Mouse (Mus musculus) embryonic facial prominence, embryonic 15.5 days (tissue): ENCODE data around the gene Fam171a1. TPM values are rescaled to one million over a fixed set of nuclear protein-coding genes. Genes with fewer than 3 reads are reported as not detected.
"Not testable (repeated sequence)": the region's sequence is repeated elsewhere in the genome, so short reads cannot be mapped to it uniquely, and the experiment has no call there.

ENCODE experiments used
- ATAC-seq: fragments of 200-750 bp; cut with Nextera tagmentation; 2 replicates; pipeline ENCODE4 v1.8.0; 2017; ENCODE audit warnings: low read depth, moderate TSS enrichment; ENCODE audit not compliant: insufficient number of reproducible peaks, low FRiP score, low TSS enrichment
- H3K27ac ChIP-seq: fragments of 300-500 bp; sonication (generic); replicated peaks from 2 replicates; pipeline ENCODE4 v1.5.1; 2015; ENCODE audit warnings: mild to moderate bottlenecking, inconsistent platforms
- H3K27me3 ChIP-seq: fragments of 300-500 bp; sonication (generic); 2 replicates; pipeline ENCODE4 v1.6.1; 2015; ENCODE audit warnings: inconsistent platforms
- H3K36me3 ChIP-seq: fragments of 300-500 bp; sonication (generic); 2 replicates; pipeline ENCODE4 v1.6.1; 2015; ENCODE audit warnings: mild to moderate bottlenecking, inconsistent platforms
- H3K4me1 ChIP-seq: fragments of 300-500 bp; sonication (generic); 2 replicates; pipeline ENCODE4 v1.6.1; 2015; ENCODE audit warnings: inconsistent platforms
- H3K4me2 ChIP-seq: fragments of 300-500 bp; sonication (generic); replicated peaks from 2 replicates; pipeline ENCODE4 v1.6.1; 2015; ENCODE audit warnings: mild to moderate bottlenecking, inconsistent platforms
- H3K4me3 ChIP-seq: fragments of 300-500 bp; sonication (generic); replicated peaks from 2 replicates; pipeline ENCODE4 v1.5.1; 2015; ENCODE audit warnings: mild to moderate bottlenecking, inconsistent platforms
- H3K9ac ChIP-seq: fragments of 300-500 bp; sonication (generic); 2 replicates; pipeline ENCODE4 v1.6.1; 2015; ENCODE audit warnings: inconsistent platforms
- H3K9me3 ChIP-seq: fragments of 300-500 bp; sonication (generic); replicated peaks from 2 replicates; pipeline ENCODE4 v1.6.1; 2016; ENCODE audit warnings: inconsistent platforms
- WGBS: fragments of 180-500 bp; shearing (Covaris S2); methylation state at CpG from one replicate; pipeline ENCODE4 v1.1.7; 2015; 5-methylcytosine and 5-hydroxymethylcytosine counted together
- polyA plus RNA-seq: library from polyadenylated mRNA; unstranded; fragments of >200 nt; fragmentation: Nextera tagmentation; extraction: Ambion mirVana; gene quantifications from 2 replicates; pipeline ENCODE4 v1.2.1, GENCODE M21; 2015

Gene Fam171a1
- polyA plus RNA-seq, 1 experiment from 2014 or later = 28.9 TPM

- no peak for ATAC-seq
- Histone ChIP-seq H3K27me3 (no peaks in the 10 kb centered on the region), H3K4me3 (no peak overlapping the region), H3K36me3 (no peaks in the 10 kb centered on the region), H3K9me3 (no peaks in the 10 kb centered on the region), H3K9ac (no peak overlapping the region), H3K4me2 (no peak overlapping the region), H3K4me1 (no peaks in the 10 kb centered on the region; the same call in 1 of the 2 replicates), H3K27ac (no peak overlapping the region)
- 82% methylated on average over 3 of the region's 3 CpGs for WGBS
These were observed 101.5 kb downstream of the Fam171a1 start for GRCm38 (mm10) chr2:3215480-3215879.

- ATAC-seq = no peak
- Histone ChIP-seq H3K27ac (no peak overlapping the region), H3K27me3 (no peaks in the 10 kb centered on the region), H3K4me1 (no peaks in the 10 kb centered on the region; the same call in 1 of the 2 replicates), H3K9me3 (no peaks in the 10 kb centered on the region), H3K4me3 (no peak overlapping the region), H3K36me3 (no peaks in the 10 kb centered on the region), H3K9ac (no peak overlapping the region), H3K4me2 (no peak overlapping the region)
- WGBS = 51% methylated on average over 10 of the region's 10 CpGs
These were observed 102.6 kb downstream of the Fam171a1 start for GRCm38 (mm10) chr2:3216617-3217016.

- not testable (repeated sequence) for H3K4me3 ChIP-seq, H3K27ac ChIP-seq, H3K4me2 ChIP-seq, H3K4me1 ChIP-seq, H3K9ac ChIP-seq, H3K27me3 ChIP-seq, H3K9me3 ChIP-seq, H3K36me3 ChIP-seq
- 92% methylated on average over 3 of the region's 3 CpGs for WGBS
- 0 out of 2 replicates have a peak, but pooled peaks have one; percentile 34 for ATAC-seq
These were observed 103.6 kb downstream of the Fam171a1 start for GRCm38 (mm10) chr2:3217577-3217976.

DNA sequence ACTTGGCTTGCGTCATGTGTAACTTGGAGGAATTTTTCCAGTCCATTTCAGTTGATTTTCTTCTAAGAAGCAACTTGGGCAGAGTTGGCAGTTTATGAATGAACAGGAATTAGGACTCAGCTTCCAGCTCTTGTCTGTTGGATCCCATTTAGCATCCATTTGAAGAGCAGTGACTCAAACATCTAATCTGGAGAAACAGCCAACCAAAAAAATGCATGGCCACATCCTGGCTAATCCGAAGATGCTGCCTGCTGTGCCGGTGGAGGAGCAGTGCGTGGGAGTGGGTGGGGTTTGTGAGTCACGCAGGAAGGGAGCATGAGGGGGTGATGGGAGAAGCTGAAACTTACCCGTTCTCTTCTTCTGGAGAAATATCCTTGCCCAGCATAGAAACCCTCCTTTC lies 104.2 kb downstream of the Fam171a1 start:
- 82% methylated on average over 6 of the region's 6 CpGs for WGBS
- ATAC-seq = no peak
- no peaks in the 10 kb centered on the region for H3K9me3 ChIP-seq
- no peak overlapping the region for H3K27ac ChIP-seq
- H3K4me1 ChIP-seq = no peaks in the 10 kb centered on the region; the same call in 1 of the 2 replicates
- H3K9ac ChIP-seq = no peak overlapping the region
- no peak overlapping the region for H3K4me3 ChIP-seq
- no peak overlapping the region for H3K4me2 ChIP-seq
- no peaks in the 10 kb centered on the region for H3K36me3 ChIP-seq
- H3K27me3 ChIP-seq = no peaks in the 10 kb centered on the region

DNA sequence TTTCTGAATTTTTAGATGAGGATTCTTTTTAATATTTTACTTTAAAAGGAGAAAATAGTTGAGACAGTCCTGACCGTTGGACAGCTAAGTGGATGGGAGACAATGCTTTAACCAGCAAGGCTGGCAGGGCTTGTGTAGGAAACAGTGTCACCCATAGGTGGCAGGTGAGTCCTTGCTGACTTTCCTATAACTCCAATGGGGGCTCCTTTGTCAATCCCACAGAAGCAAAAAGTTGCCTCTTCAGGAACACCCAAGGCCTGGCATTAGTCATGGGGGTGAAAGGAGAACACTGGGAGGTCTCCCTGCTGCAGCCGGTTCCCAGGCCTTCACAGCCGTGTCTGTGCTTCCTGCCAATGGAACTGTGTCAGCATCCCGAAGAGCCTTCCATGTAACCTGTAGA lies 114.5 kb downstream of the Fam171a1 start:
- no peak overlapping the region for H3K4me2 ChIP-seq
- ATAC-seq = no peak
- no peak overlapping the region for H3K27ac ChIP-seq
- H3K9ac ChIP-seq = no peak overlapping the region
- 62% methylated on average over 4 of the region's 4 CpGs for WGBS
- H3K4me1 ChIP-seq = no peaks in the 10 kb centered on the region
- H3K36me3 ChIP-seq = peaks cover 14% of the 10 kb centered on the region
- H3K4me3 ChIP-seq = no peak overlapping the region
- no peaks in the 10 kb centered on the region for H3K27me3 ChIP-seq
- no peaks in the 10 kb centered on the region for H3K9me3 ChIP-seq

DNA sequence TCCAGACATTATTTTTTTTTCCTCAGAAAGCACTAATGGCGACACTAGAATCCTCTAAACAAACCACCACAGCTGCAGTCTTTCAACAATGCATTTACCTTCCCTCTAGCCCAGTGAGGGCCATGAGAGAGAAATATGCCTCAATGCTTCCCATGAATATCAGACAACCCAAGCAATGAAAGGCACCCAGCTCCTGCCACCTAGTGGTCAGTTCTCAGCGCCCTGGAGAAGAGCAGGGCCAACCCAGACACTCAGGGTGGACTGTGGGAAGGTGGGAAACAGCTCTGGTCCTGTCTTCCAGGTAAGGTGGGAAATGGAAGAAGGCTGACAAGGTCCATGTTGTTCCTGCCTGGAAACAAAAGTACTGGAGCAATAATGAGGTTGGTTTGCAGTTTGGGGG lies 115.0 kb downstream of the Fam171a1 start:
- Histone ChIP-seq H3K4me3 (no peak overlapping the region), H3K27ac (no peak overlapping the region), H3K36me3 (peaks cover 14% of the 10 kb centered on the region), H3K9me3 (no peaks in the 10 kb centered on the region), H3K27me3 (no peaks in the 10 kb centered on the region), H3K4me1 (no peaks in the 10 kb centered on the region), H3K9ac (no peak overlapping the region), H3K4me2 (no peak overlapping the region)
- 19% methylated on average over 2 of the region's 2 CpGs for WGBS
- no peak; the same call in 1 of the 2 replicates for ATAC-seq

DNA sequence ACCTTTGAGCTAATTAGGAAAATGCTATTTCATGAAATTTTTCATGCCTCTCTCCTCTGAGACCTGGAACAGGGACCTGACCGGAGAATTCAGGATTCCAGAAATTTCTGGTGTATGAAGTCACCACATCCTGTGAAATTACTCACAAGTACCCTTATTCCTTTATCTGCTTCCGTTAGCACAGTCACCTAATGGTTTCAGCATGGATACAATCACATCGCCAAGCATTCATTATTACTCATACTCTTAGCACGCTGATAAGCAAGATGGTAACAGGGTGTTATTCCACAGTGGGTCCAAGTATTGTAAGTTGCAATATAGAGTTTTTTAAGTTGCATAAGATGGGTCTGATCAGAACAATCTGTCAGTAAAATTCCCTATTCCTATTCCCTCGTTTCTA lies 125.2 kb downstream of the Fam171a1 start:
- Histone ChIP-seq H3K9me3 (no peaks in the 10 kb centered on the region), H3K27me3 (no peaks in the 10 kb centered on the region), H3K36me3 (no peaks in the 10 kb centered on the region), H3K4me1 (no peaks in the 10 kb centered on the region), H3K4me3 (no peak overlapping the region), H3K9ac (no peak overlapping the region), H3K4me2 (no peak overlapping the region), H3K27ac (no peak overlapping the region)
- ATAC-seq = no peak
- WGBS = 60% methylated on average over 5 of the region's 5 CpGs

DNA sequence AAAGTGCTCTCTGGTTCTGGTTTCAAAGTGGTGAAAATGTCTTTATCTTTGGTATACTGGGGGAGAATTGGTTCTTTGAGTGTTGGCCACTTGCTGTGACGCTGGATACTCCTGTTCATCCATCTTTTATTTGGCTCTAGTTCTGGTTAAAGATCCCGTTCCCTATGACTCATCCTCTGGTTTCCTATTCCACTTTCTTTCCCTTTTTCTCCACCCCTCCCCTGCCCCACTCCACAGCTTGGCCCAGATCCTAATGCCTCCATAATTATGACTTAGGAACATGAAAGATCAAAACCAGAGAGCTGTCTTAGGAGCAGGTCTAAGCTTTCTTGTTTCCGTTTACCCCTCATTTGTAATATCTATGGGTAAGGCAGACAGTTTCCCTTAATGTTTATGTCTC lies 130.2 kb downstream of the Fam171a1 start:
- Histone ChIP-seq H3K9me3 (no peaks in the 10 kb centered on the region), H3K4me1 (no peaks in the 10 kb centered on the region), H3K4me3 (no peak overlapping the region), H3K27ac (no peak overlapping the region), H3K9ac (no peak overlapping the region), H3K27me3 (no peaks in the 10 kb centered on the region), H3K36me3 (no peaks in the 10 kb centered on the region), H3K4me2 (no peak overlapping the region)
- WGBS = 18% methylated on average over 3 of the region's 3 CpGs
- ATAC-seq = no peak

DNA sequence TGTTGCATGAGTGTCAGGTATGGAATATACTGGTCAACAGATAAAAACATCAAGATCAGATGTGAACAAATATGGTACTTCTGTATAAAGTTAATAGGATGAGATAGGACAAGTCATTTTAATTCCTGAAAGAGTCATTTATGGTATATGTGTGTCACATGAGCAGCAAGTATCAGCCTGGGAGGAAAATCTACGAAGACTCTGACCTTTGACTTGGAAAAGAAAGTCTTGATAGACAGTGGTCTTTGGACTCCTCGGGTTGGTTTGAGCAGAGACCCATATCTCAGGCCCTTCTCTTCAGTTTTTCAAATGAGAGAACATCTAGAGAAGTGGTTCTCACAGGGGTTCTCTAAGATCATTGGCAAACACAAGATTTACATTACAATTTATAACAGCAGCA lies 137.3 kb downstream of the Fam171a1 start:
- ATAC-seq = no peak
- H3K4me1 ChIP-seq = no peaks in the 10 kb centered on the region
- H3K27ac ChIP-seq = no peak overlapping the region
- no peak overlapping the region for H3K4me2 ChIP-seq
- H3K9ac ChIP-seq = no peak overlapping the region
- no peaks in the 10 kb centered on the region for H3K27me3 ChIP-seq
- no peaks in the 10 kb centered on the region for H3K36me3 ChIP-seq
- WGBS = 78% methylated on average over 2 of the region's 2 CpGs
- H3K9me3 ChIP-seq = no peaks in the 10 kb centered on the region
- H3K4me3 ChIP-seq = no peak overlapping the region

- WGBS = 76% methylated on average over 3 of the region's 3 CpGs
These were observed 152.4 kb downstream of the Fam171a1 start for GRCm38 (mm10) chr2:3266466-3266865.

GRCm38 (mm10) chr2:3267879-3268278 lies 153.9 kb downstream of the Fam171a1 start:
- H3K27ac ChIP-seq = no peak overlapping the region
- H3K9ac ChIP-seq = no peak overlapping the region
- H3K4me3 ChIP-seq = no peak overlapping the region
- H3K27me3 ChIP-seq = no peaks in the 10 kb centered on the region
- no peak for ATAC-seq
- H3K4me2 ChIP-seq = no peak overlapping the region
- 30% methylated on average over 3 of the region's 3 CpGs for WGBS
- no peaks in the 10 kb centered on the region for H3K4me1 ChIP-seq
- H3K9me3 ChIP-seq = no peaks in the 10 kb centered on the region
- H3K36me3 ChIP-seq = no peaks in the 10 kb centered on the region

More at GRCm38 (mm10) chr2:3266466-3266865, 152.4 kb downstream of the Fam171a1 start:
- H3K27ac ChIP-seq = no peak overlapping the region
- H3K9me3 ChIP-seq = no peaks in the 10 kb centered on the region
- no peaks in the 10 kb centered on the region for H3K4me1 ChIP-seq
- no peaks in the 10 kb centered on the region for H3K36me3 ChIP-seq
- H3K4me3 ChIP-seq = no peak overlapping the region
- no peak overlapping the region for H3K4me2 ChIP-seq
- H3K9ac ChIP-seq = no peak overlapping the region
- ATAC-seq = no peak
- no peaks in the 10 kb centered on the region for H3K27me3 ChIP-seq

DNA sequence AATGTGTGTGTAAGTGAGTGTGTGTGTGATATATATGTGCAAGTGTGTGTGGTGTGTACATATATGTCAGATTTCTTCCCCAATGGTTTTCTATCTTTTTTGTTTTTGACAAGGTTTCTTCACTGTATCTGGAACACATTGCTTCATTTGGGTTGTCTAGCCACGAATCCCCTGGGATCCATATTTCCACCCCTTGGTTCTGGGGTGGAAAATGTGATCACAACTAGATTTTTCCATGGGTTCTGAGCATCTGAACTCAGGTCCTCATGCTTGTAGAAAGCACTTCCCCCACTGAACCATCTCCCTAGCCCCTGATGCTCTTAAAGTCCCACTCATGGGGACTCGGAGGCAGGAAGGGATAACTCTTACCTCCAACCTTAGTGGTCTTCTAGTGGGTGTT lies 159.3 kb downstream of the Fam171a1 start:
- no peak overlapping the region for H3K4me3 ChIP-seq
- no peaks in the 10 kb centered on the region for H3K36me3 ChIP-seq
- H3K9me3 ChIP-seq = no peaks in the 10 kb centered on the region
- H3K27me3 ChIP-seq = no peaks in the 10 kb centered on the region
- no peaks in the 10 kb centered on the region for H3K4me1 ChIP-seq
- no peak overlapping the region for H3K9ac ChIP-seq
- H3K4me2 ChIP-seq = no peak overlapping the region
- 90% methylated on average over 2 of the region's 2 CpGs for WGBS
- ATAC-seq = no peak
- no peak overlapping the region for H3K27ac ChIP-seq
